Mouse (Mus musculus): Measurements from ENCODE around the gene Pamr1.

The Pamr1 gene

GRCm38 (mm10) chr2:102663339-102663738 lies 113.5 kb downstream of the Pamr1 start:
- peak; percentile 39 for DNase-seq

GRCm38 (mm10) chr2:102663865-102664264 lies 114.1 kb downstream of the Pamr1 start:
- DNase-seq: peak; percentile 51

GRCm38 (mm10) chr2:102667981-102668380 lies 118.2 kb downstream of the Pamr1 start:
- no peak for DNase-seq

- DNase-seq: no peak
Observed at GRCm38 (mm10) chr2:102669580-102669979, 119.8 kb downstream of the Pamr1 start.

- no peak for DNase-seq
Observed at GRCm38 (mm10) chr2:102674582-102674981, 124.8 kb downstream of the Pamr1 start.

GRCm38 (mm10) chr2:102675275-102675674 lies 125.5 kb downstream of the Pamr1 start:
- DNase-seq: peak; percentile 51

GRCm38 (mm10) chr2:102676716-102677312 lies 127.0 kb downstream of the Pamr1 start:
- DNase-seq: no peak

GRCm38 (mm10) chr2:102677400-102677799 lies 127.6 kb downstream of the Pamr1 start:
- no peak for DNase-seq

- no peak for DNase-seq
Observed at GRCm38 (mm10) chr2:102681351-102681750, 131.5 kb downstream of the Pamr1 start.

GRCm38 (mm10) chr2:102682168-102682567 lies 132.4 kb downstream of the Pamr1 start:
- DNase-seq: peak; percentile 53

- DNase-seq: peak; percentile 29
Observed at GRCm38 (mm10) chr2:102685371-102686107, 135.7 kb downstream of the Pamr1 start.

- no peak for DNase-seq
Observed at GRCm38 (mm10) chr2:102686108-102686450, 136.3 kb downstream of the Pamr1 start.

Data from embryo, embryonic 11 days (tissue).